Mouse (Mus musculus) limb, embryonic 11.5 days (tissue): ENCODE results near the gene Tmx2. TPM values are rescaled to one million over a fixed set of nuclear protein-coding genes. Genes with fewer than 3 reads are reported as not detected.

ENCODE experiments used
- ATAC-seq: fragments of 200-750 bp; cut with Nextera tagmentation; 2 replicates; pipeline ENCODE4 v1.8.0; 2017; ENCODE audit warnings: low read depth; ENCODE audit not compliant: insufficient number of reproducible peaks, low FRiP score, low TSS enrichment
- DNase-seq: peaks from one replicate; pipeline ENCODE4 v3.0.0-alpha.2; 2015; ENCODE audit warnings: low spot score
- H3K27ac ChIP-seq: fragments of 300-500 bp; sonication (generic); replicated peaks from 2 replicates; pipeline ENCODE4 v1.5.1; 2014; ENCODE audit warnings: low read depth, mild to moderate bottlenecking, low read length
- H3K27me3 ChIP-seq: fragments of 300-500 bp; sonication (generic); 2 replicates; pipeline ENCODE4 v1.6.1; 2014; ENCODE audit warnings: mild to moderate bottlenecking, low read length, mixed read lengths; ENCODE audit not compliant: control insufficient read depth, insufficient read depth
- H3K36me3 ChIP-seq: fragments of 300-500 bp; sonication (generic); 2 replicates; pipeline ENCODE4 v1.6.1; 2014; ENCODE audit warnings: mild to moderate bottlenecking, low read length, moderate library complexity, mixed read lengths; ENCODE audit not compliant: control insufficient read depth, insufficient read depth
- H3K4me1 ChIP-seq: fragments of 300-500 bp; sonication (generic); 2 replicates; pipeline ENCODE4 v1.6.1; 2014; ENCODE audit warnings: low read length, mixed read lengths; ENCODE audit not compliant: control insufficient read depth, insufficient read depth
- H3K4me2 ChIP-seq: fragments of 300-500 bp; sonication (generic); 2 replicates; pipeline ENCODE4 v1.6.1; 2014; ENCODE audit warnings: low read depth, mild to moderate bottlenecking, moderate library complexity; ENCODE audit not compliant: severe bottlenecking
- H3K4me3 ChIP-seq: fragments of 300-500 bp; sonication (generic); 2 replicates; pipeline ENCODE4 v1.5.1; 2014; ENCODE audit warnings: low read depth, low read length
- H3K9ac ChIP-seq: fragments of 300-500 bp; sonication (generic); 2 replicates; pipeline ENCODE4 v1.6.1; 2014; ENCODE audit warnings: mild to moderate bottlenecking, low read length
- H3K9me3 ChIP-seq: fragments of 300-500 bp; sonication (generic); 2 replicates; pipeline ENCODE4 v1.6.1; 2016; ENCODE audit warnings: low read length; ENCODE audit not compliant: control insufficient read depth
- WGBS: fragments of 180-500 bp; shearing (Covaris S2); extraction: QIAGEN DNeasy Blood & Tissue Kit; methylation state at CpG from one replicate; pipeline ENCODE4 v1.1.7; 2014; 5-methylcytosine and 5-hydroxymethylcytosine counted together
- polyA plus RNA-seq: library from polyadenylated mRNA; unstranded; fragments of >200 nt; fragmentation: Nextera tagmentation; extraction: Ambion mirVana; gene quantifications from 2 replicates; pipeline ENCODE4 v1.2.1, GENCODE M21; 2014

Tmx2 gene
- polyA plus RNA-seq, 1 experiment from 2014 or later, result 129 TPM

GRCm38 (mm10) chr2:84705295-84705694 is 26.4 kb upstream of the Tmx2 start:
- no peak overlapping the region for H3K9ac ChIP-seq
- ATAC-seq (no peak), DNase-seq (no peak)
- no peaks in the 10 kb centered on the region for H3K4me1 ChIP-seq
- WGBS, result 93% methylated on average over 1 of the region's 1 CpGs
- no peak overlapping the region for H3K4me3 ChIP-seq
- peaks cover 4% of the 10 kb centered on the region; the same call in 1 of the 2 replicates for H3K36me3 ChIP-seq
- no peaks in the 10 kb centered on the region for H3K9me3 ChIP-seq
- H3K4me2 ChIP-seq, result no peak overlapping the region
- H3K27ac ChIP-seq, result no peak overlapping the region
- H3K27me3 ChIP-seq, result no peaks in the 10 kb centered on the region

GRCm38 (mm10) chr2:84704329-84704728 is 25.4 kb upstream of the Tmx2 start:
- DNase-seq, result no peak
- H3K9me3 ChIP-seq, result no peaks in the 10 kb centered on the region
- no peak overlapping the region for H3K4me2 ChIP-seq
- peaks cover 5% of the 10 kb centered on the region; the same call in 1 of the 2 replicates for H3K36me3 ChIP-seq
- ATAC-seq, result no peak
- no peak overlapping the region for H3K4me3 ChIP-seq
- 81% methylated on average over 5 of the region's 5 CpGs for WGBS
- H3K27me3 ChIP-seq, result no peaks in the 10 kb centered on the region
- H3K9ac ChIP-seq, result no peak overlapping the region
- H3K27ac ChIP-seq, result no peak overlapping the region
- H3K4me1 ChIP-seq, result no peaks in the 10 kb centered on the region

GRCm38 (mm10) chr2:84703497-84703896 is 24.6 kb upstream of the Tmx2 start:
- ATAC-seq (no peak), DNase-seq (no peak)
- H3K4me3 ChIP-seq, result no peak overlapping the region
- no peak overlapping the region for H3K9ac ChIP-seq
- no peak overlapping the region for H3K27ac ChIP-seq
- H3K27me3 ChIP-seq, result no peaks in the 10 kb centered on the region
- no peaks in the 10 kb centered on the region for H3K9me3 ChIP-seq
- WGBS, result 90% methylated on average over 1 of the region's 1 CpGs
- H3K4me2 ChIP-seq, result no peak overlapping the region
- peaks cover 3% of the 10 kb centered on the region; the same call in 1 of the 2 replicates for H3K36me3 ChIP-seq
- no peaks in the 10 kb centered on the region for H3K4me1 ChIP-seq

- no peak overlapping the region for H3K4me2 ChIP-seq
- DNase-seq (no peak), ATAC-seq (no peak)
- no peaks in the 10 kb centered on the region for H3K27me3 ChIP-seq
- no peak overlapping the region for H3K4me3 ChIP-seq
- WGBS, result 93% methylated on average over 5 of the region's 5 CpGs
- no peak overlapping the region for H3K27ac ChIP-seq
- H3K4me1 ChIP-seq, result no peaks in the 10 kb centered on the region
- H3K9me3 ChIP-seq, result no peaks in the 10 kb centered on the region
- no peak overlapping the region for H3K9ac ChIP-seq
- H3K36me3 ChIP-seq, result peaks cover 25% of the 10 kb centered on the region
These were observed 16.2 kb upstream of the Tmx2 start for GRCm38 (mm10) chr2:84695007-84695695.

GRCm38 (mm10) chr2:84690050-84690449 is 11.1 kb upstream of the Tmx2 start:
- Histone ChIP-seq H3K27ac (no peak overlapping the region), H3K9me3 (no peaks in the 10 kb centered on the region), H3K4me3 (no peak overlapping the region), H3K36me3 (peaks cover 33% of the 10 kb centered on the region), H3K4me1 (no peaks in the 10 kb centered on the region), H3K4me2 (no peak overlapping the region), H3K27me3 (no peaks in the 10 kb centered on the region), H3K9ac (no peak overlapping the region)
- DNase-seq, result no peak
- no peak for ATAC-seq
- WGBS, result 92% methylated on average over 12 of the region's 12 CpGs

- WGBS, result 81% methylated on average over 2 of the region's 2 CpGs
These were observed 9.3 kb upstream of the Tmx2 start for GRCm38 (mm10) chr2:84688080-84688844.

GRCm38 (mm10) chr2:84682605-84683183 is 3.8 kb upstream of the Tmx2 start:
- no peak overlapping the region for H3K4me2 ChIP-seq
- WGBS, result 77% methylated on average over 6 of the region's 6 CpGs
- H3K9me3 ChIP-seq, result no peaks in the 10 kb centered on the region
- H3K27ac ChIP-seq, result no peak overlapping the region
- no peaks in the 10 kb centered on the region for H3K27me3 ChIP-seq
- H3K4me3 ChIP-seq, result no peak overlapping the region
- DNase-seq (no peak), ATAC-seq (no peak)
- H3K4me1 ChIP-seq, result no peaks in the 10 kb centered on the region
- H3K36me3 ChIP-seq, result peaks cover 3% of the 10 kb centered on the region; the same call in 1 of the 2 replicates
- H3K9ac ChIP-seq, result no peak overlapping the region

More at GRCm38 (mm10) chr2:84688080-84688844, 9.3 kb upstream of the Tmx2 start:
- no peaks in the 10 kb centered on the region for H3K9me3 ChIP-seq
- H3K27me3 ChIP-seq, result no peaks in the 10 kb centered on the region
- peaks cover 28% of the 10 kb centered on the region for H3K36me3 ChIP-seq
- no peak for DNase-seq
- H3K4me3 ChIP-seq, result no peak overlapping the region
- no peak overlapping the region for H3K9ac ChIP-seq
- no peaks in the 10 kb centered on the region for H3K4me1 ChIP-seq
- H3K4me2 ChIP-seq, result no peak overlapping the region
- ATAC-seq, result no peak
- no peak overlapping the region for H3K27ac ChIP-seq
